Mouse (Mus musculus) cerebellum, adult 11 months (tissue): ENCODE data around the gene Tsr3.
"Not testable (repeated sequence)": the region's sequence is repeated elsewhere in the genome, so short reads cannot be mapped to it uniquely, and the experiment has no call there.

Experiments used
- DNase-seq: peaks from one replicate; pipeline ENCODE4 v3.0.0; 2022

Tsr3 gene

DNA sequence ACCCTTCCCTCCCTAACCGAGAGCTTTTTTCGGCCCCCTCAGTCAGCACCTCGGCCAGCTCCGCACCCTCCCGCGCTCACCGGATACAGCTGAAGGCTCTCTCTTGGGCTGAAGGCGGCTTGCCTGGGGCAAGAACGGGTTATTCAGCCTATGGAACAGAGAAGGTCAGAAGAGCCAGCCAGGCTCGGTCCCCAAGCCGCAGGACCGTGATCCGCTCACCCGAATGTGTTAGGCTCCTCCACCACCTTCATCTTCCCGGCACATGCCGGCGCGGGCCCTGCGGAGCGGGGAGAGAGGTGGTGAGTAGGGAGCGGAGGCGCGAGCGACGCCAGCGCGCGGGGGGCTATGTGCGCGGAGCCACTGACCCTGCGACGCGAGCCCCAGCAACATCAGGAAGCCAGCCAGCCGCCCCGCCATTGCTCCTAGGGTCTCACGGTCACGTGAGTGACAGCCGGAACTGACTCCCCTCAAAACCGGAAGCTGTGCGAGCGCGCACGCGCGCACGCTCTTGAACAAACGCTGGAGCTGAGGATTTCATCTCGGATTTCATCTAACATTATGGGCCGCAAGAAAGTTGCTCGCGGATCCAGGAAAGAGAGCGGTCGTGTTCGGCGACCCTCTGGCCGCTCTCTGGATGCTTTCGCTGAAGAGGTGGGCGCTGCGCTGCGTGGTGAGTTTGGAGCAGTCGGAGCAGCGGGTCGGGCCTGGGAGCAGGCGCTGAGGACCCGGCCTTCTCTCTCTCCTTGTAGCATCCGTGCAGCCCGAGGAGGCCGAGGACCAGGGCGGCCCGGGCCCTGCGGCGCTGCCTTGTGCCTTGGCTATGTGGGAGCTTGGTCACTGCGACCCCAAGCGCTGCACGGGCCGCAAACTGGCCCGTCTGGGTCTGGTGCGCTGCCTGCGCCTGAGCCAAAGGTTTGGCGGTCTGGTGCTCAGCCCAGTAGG lies at the start of gene Tsr3, which contains the start of gene Gnptg:
Tsr3 (plus strand) TSS at position 476 of the 942 bp plus-strand sequence.
Gnptg (minus strand) TSS at position 430 of the 942 bp plus-strand sequence.
- peak; percentile 74 for DNase-seq

DNA sequence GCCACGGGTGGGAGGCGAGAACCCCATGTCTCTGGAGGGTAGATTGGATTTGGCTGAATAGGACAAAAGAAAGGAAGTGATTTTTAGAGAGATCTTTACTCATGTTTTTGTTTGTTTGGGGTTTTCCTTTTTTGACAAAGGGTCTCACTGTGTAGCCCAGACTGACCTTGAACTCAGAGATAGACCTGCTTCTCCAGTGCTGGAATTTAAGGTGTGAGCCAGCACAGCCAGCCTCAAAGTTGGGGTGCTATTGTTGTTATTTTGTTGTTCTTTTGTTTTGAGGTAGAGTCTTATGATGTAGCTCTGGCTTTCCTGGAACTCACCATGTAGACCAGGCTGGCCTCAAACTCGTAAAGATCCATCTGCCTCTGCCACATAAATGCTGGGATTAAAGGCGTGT lies 37.6 kb upstream of the Tsr3 start:
- DNase-seq: no peak

DNA sequence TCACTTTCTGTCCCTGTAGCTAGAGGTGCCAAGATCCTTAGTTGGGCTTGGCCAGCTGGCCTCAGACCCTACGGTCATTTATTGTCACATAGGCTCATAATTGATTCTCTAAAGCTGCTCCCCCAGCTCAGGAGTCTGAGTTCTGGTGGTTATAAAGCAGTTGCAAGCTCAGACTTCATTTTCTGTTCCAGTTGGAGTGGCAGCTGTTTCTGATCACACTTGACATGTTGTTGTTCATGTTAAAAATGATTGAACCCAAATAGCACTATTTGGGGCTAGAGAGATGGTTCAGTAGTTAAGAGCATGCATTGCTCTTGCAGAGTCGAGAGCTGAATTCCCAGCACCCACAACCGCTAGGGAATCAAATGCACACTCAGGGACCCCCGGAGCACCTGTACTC lies 30.0 kb upstream of the Tsr3 start:
- DNase-seq: no peak

DNA sequence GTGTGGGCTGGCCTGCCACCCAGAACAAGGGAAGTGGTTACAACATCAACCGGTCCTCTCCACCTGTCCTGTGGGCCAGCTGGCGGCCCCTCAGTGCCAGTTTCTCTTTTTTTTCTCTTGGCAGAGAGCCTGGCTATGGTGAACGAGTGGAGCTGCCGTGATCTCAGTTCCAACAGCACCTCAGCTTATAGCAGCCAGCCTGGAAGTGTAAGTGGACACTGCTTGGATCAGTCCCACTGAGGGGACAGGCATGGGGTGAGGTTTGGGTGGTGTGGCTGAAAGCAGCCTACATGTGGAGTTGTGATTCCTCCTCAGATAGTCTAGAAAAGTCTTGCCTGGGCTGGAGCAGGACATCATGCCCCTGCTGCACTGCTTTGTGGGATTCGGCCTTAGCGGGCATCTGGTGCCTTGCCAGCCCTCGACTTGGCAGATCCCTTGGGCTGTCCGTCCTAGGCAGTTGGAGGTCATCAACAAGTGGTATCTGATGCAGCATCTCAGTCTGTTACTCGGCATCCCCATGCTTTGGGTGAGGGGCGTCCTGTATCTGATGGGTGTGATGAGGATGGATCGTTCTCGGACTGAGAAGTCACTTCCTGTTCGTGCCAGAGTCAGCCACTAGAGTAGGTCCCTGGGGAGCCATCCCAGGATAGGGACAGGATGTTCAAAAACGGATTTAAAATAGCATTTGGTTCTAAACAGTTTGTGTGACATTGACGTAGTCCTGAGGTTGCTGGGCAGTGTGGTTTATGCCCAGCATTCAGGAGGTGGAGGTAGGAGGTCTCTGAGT lies 29.1 kb upstream of the Tsr3 start:
- peak; percentile 77 for DNase-seq

DNA sequence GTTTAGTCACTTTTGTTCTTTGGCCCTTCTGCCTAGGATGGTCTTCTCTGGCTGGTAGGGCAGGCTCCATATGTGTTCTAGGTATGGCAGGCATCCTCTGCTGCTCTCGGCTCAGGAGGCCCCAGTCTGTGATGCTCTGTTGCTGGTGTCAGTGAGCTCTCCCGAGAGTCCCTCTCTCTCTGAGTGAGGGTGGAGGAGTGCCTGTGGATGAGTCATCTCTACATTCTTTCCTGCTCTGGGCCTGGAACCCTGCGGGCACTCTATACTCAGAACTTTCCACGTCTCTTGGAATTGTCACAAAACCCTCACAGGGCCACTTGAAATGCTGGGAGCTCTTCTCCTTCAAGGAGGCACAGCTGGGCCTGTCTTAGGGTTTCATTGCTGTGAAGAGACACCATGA lies 28.3 kb upstream of the Tsr3 start:
- no peak for DNase-seq

DNA sequence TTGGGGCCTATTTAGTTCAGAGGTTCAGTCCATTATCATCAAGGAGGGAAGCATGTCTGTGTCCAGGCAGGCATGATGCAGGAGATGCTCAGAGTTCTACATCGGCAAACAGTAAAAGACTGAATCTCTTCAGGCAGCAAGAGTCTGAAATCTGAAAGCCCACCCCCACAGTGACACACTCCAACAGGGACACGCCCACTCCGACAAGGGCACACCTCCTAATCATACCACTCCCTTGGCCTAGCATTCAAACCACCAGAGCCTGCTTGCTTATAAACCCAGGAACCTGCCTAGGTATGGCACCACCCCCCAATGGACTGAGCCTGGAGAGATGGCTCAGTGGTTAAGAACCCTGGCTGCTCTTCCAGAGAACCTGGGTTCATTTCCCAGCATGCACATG lies 24.5 kb upstream of the Tsr3 start:
- DNase-seq: no peak

DNA sequence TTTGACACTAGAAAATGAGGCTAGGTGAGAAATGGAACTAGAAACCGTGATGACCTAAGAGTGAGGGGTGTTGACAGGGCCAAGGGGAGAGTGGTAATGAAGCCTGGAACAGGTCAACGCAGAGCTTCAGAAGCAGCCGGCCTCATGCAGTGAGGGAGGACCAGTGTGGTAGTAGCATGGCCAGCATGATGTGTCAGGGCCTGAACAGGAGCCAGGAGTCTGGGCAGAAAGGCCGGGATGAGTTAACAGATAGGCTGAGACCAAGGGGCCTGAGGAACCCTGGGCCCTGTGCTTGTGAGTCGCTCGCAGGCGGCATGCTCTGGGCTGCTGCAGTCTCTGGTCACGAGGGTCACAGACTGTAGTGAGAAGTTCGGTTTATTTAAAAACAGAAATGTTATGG lies 21.0 kb upstream of the Tsr3 start:
- no peak for DNase-seq

DNA sequence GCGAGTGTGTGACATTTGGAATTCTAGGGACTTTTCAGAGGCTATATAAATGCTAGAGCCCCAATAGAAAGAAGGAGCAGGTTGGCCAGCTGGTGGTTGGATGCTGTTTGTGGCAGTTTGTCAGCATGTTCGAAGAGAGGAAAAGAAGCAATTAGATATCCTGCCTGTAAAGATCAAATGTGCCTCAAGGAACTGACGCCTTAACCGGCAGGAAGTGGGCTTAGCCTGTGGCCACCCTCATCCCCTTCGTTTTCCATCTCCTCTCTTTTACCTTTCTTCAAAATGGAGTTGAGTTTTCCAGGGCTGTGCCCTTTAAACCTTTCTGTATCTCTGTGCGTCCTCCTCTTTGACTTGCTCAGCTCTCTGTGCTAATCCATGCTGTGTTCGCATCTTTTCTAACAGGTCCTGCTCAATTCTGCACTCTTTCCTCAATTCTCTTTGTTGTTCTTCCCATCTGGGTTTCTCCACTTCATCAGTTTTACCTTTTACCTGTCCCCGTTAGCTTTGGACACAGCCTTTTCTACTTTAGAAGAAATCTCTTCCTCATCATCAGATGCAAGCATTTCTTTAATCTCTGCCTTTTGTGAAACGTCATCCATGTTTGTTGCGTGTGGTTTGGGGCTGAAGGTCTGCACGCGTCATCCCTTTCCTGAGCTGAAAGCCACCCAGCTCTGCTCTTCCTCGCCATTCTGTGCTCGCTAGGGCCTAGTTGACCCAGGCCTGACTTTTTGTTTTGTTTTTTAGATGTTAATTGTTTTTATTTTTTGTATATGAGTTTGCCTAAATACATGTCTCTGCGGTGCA lies 20.3 kb upstream of the Tsr3 start:
- DNase-seq: no peak

DNA sequence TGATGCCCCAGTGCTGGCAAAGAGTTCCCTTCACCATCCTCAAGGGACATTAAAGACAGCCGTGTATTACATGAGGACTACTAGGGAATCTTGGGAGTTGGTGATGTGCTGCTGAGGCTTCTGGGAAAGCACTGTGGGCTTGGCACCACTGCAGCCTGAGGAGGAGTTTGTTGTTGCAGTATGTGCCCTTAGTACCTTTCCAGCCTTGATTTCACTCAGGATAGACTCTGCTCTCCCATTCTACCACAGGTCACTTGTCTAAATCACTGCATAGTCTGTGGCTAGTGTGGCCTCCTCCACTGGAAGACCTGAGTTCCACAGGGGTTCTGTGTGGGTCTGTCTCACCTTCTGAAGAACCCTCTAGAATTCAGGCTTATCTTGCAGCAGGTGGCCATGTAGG lies 19.2 kb upstream of the Tsr3 start:
- no peak for DNase-seq

DNA sequence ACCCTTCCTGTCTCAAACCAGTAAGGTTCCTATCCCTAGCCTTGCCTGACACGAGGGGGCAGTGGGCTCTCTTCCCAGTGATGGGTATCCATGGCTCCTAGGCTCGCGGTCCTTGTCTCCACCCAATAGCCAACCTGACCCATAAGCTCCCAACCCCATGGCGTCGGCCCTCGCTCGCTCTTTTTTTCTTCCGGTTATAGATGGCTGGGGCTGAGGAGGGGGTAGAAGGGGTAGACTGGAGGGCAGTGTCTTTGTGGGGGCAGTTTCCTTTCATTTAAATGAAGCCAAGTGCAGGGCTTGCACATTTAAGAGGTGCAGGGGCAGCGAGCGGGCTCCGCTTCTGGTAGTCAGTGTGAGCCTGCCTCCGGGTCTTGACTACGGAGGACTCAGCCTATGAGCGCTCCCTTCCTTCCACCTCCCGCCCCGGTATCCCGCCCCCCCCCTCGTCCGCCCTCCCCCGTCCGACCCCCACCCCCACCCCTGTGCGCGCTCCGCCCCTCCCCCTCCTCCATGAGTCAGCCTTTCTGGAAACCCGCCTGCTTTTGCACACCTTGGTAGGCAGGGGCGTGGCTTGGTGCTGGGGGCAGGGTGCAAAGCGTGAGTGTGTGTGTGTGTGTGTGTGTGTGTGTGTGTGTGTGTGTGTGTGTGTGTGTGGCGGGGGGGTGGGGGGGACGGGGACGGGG lies 18.0 kb upstream of the Tsr3 start:
- peak; percentile 73 for DNase-seq

DNA sequence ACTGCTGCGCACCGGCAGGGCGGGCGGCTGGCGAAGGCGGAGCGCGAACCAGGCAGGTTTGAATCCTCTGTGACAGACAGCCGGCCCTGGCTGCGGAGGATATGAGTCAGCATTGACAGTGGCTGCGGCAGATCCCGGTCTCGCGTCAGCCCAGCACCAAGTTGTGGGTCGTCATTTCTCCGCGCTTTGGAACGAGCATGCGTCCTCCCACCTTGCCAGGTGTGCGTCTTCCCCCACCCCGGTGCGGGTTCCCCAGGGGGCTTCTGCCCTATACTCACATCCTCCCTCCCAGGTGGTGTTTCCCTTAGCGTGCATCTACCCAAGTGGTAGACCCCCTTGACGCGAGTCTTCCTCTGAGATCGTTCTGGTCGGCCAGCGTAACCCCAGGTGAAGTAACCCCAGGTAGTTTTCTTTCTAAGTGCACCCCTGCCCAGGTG lies 17.4 kb upstream of the Tsr3 start:
- DNase-seq: peak; percentile 61

DNA sequence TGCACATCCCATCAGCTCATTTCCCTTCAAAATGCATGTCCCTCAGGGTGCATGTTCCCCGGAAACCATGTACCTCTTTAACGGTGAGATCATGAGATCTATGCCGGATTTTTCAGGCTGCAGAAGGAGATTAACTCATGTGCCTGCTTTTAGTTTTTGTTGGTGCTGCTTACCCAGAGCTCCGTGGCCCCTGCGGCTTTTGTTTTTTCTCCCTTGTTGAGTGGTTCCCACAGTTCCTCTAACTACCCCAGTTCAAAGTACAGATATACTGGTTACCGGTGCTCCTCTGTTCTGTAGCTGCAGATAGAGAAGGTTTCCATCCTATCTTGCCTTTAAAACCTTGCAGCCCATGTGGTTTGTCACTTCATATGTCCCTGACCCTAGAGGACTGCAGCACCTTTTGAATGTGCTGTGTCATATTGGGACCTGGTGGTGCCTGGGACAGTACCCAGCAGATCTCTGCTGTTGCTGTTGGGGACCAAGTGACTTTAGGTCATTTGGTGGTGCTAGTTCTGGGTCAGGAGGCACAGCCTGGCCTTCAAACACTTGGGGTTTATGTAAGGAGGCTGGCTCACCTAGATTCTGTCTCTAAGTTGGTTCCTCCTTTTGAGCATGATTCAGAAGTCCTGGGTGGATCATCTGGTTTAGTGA lies 16.9 kb upstream of the Tsr3 start:
- DNase-seq: no peak

DNA sequence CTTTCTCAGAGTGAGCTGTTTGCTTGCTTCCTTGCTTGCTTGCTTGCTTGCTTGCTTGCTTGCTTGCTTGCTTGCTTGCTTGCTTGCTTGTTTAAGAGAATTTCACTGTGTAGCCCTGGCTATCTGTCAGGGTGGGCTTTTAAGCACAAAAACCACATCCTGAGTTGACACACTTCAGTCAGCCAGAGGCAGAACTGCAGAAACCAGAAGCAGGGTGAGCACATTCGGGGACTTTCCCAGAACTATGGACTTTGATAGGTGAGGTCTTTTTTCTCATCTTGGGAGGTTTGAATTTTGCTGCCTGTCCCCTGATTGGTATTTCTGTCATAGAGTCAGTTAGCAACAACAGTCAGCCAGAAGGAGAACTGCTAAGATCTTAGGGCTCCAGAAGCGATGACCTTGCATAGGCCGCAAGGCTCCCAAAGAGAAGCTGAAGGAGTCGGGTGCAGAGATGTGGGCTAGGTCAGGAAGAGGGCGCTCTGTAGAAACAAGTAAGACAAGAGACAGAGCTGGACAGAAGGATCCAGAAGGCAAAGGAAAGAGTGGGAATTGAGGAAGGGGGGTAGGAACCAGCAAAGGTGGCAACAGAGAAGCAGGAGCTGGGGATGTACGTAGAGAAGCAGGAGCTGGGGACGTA lies 15.3 kb upstream of the Tsr3 start:
- no peak for DNase-seq

DNA sequence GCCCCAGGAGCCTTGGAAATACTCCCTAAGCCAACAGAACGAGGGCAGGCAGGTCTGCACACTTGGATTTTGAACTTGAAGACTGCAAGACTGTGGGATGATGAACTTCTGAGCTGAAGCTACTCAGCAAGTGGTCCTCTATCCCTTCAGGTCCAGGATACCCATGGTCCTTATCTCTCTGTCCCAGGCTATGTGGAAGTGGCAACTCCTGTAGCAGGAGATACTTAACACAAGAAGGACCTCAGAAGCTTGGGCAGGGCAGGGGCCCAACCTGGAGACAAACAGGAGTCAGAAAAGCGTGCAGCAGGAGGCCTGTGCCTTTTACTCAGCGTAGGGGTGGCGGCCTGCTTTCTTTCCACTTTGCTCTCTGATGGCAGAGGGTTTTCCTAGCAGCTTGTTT lies 14.3 kb upstream of the Tsr3 start:
- DNase-seq: no peak

DNA sequence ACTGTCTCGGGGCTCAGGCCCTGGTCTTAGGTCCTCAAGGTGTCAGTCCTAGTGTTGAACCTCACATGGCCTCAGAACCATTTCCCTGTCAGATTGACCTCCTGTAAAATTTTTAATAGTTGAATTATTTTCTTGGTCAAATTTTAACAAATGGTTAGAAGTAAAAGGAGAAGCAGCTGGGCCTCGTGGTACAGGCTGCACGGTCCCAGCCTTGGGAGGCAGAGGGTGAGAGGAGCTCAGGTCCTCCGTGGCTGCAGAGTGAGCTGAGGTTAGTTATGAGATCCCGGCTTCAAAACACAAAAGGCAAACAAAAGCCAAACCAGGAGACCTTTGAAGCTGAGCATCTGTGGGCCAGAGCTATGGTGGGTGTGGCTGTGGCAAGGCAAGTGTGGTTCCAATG lies 12.0 kb upstream of the Tsr3 start:
- no peak for DNase-seq

DNA sequence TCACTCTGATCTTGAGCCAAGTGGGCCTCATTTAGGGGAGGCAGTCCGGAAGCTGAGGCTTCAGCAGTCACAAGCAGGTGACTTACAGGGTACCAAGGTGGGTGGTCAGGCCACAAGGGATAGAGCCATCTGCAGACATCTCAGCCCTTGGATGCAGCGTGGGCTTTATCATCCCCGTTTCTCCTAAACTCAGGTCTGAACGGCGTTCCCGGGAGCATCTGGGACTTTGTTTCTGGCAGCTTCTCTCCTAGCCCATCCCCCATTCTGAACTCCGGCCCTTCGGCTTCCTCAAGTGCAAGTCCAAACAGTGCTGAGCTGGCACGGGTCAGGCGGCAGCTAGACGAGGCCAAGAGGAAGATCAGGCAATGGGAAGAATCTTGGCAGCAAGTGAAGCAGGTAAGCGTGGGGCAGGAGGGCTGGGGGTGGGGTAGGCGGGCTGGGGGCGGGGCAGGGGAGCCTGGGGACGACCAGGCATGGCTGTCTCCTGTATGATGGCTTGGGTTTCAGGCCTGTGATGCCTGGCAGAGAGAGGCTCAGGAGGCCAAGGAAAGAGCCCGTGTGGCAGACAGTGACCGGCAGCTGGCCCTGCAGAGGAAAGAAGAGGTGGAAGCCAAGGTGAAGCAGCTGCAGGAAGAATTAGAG lies 9.8 kb upstream of the Tsr3 start:
- not testable (repeated sequence) for DNase-seq

DNA sequence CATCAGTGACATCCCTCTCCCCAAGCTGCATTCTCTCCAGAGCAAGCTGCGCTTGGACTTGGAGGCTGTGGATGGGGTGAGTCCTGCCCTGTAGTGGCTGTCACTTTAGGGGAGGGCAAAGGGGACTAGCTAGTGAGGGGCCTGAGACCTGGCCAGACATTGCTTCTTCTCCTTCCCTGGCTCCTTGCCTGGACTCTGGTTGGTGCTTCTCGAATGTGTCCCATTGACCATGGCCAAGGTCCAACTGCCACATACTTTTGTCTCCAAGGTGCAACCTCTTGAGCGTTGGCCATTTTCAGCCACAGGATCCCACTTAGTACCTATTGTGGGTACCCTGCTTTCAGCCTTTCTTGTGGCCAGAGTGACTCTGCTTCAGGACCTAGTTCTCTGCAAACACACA lies 9.3 kb upstream of the Tsr3 start:
- DNase-seq: no peak

DNA sequence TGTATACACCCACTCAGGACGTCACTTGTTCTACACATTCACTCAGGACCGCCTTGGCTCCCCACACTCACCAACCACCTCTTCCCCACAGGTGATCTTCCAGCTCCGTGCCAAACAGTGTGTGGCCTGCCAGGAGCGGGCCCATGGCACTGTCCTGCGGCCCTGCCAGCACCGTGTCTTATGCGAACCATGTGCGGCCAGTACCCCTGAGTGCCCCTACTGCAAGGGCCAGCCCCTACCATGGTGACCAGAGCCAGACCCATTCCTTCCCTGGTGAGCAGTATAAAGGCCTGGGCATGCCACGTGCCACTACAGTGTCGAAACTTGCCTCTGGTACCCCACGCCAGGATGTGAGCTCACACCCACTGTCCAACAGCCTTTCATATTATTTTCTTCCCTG lies 8.3 kb upstream of the Tsr3 start:
- DNase-seq: not testable (repeated sequence)

DNA sequence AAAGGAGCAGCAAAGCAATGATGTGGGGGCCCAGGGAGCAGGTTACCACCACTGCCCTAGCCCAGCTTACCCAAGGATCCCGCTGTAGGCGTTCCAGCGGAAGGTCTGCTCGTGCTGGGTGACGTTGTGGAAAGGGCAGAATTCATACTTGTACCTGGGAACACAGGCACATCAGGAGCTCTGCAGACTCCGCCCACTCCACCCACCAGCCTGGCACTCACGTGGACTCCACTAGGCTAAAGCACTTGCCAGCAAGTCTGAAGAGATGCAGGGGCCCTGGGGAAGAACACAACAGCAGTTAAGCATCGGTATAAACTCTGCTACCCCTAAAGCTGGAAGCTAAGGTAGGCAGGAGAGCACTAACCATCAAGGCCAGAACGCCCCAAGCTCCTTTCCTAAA lies 4.3 kb upstream of the Tsr3 start:
- DNase-seq: no peak

DNA sequence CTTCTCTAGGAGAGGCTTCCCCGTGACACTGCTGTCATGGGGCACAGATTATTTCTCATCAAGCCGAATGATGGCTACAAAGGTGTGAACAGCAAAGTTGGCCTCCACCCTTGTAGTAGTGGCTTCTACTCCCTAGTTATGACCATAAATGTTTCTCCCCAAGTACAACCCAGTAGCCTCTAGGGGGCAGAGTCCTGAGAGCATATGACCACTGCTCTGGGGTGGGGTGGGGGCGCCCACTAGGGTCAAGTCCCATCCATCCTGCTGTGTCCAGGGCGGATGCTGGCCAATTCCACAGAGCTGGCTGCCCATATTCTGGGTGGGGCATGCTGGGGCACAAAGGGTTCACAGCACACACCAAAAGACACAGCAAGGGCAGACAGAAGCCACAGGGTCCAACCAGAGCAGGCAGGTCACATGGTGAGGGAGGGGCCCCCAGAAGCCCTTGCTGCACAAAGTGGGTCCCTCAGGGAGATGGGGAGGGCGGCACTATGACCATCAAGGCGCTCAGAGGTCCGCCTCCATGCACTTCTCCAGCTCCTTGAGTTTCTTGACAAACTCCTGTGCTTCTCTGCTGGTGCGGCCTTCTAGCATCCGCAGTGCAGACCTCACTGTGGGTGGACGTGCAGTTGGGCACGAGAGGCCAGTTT lies 3.3 kb downstream of the Tsr3 start:
- no peak for DNase-seq
